Mouse (Mus musculus) testis, adult 2 months (tissue): ENCODE data around the gene Bank1.

Experiments
- CTCF ChIP-seq: fragments of 200-500 bp; IDR thresholded peaks from 2 replicates; pipeline ENCODE4 v1.5.1; 2012; ENCODE audit warnings: low read depth, mild to moderate bottlenecking, inconsistent platforms, low read length, moderate library complexity; ENCODE audit not compliant: control insufficient read depth, insufficient read depth, insufficient replicate concordance
- POLR2A ChIP-seq: fragments of 200-500 bp; IDR thresholded peaks from 2 replicates; pipeline ENCODE4 v1.6.1; 2012; ENCODE audit warnings: low read depth, mild to moderate bottlenecking, inconsistent platforms, low read length, moderate library complexity; ENCODE audit not compliant: control insufficient read depth

DNA sequence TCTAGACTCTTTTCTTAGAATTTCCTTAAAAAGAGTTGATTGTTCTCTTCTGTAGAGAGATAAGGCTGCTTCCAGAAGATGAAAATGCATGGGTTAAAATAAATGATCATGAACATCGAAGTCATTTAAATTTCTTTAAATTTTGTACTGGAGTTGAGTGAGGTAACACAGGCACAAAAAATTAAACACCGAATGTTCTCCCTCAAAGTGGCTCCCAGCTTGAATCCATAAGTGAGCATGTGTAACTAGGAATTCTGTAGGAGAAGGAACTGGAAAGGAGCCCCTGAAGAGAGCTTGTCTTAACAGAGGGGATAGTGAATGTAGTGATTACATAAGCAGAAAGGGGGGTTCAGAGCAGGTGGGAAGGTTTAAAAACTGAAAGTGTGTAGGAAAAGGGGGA is 285.8 kb downstream of the Bank1 start:
- TF ChIP-seq CTCF = no peak
- TF ChIP-seq POLR2A = no peak
